Mouse (Mus musculus) liver, embryonic 11.5 days (tissue): ENCODE data around the gene Panx2. TPM values are rescaled to one million over a fixed set of nuclear protein-coding genes. Genes with fewer than 3 reads are reported as not detected.

ENCODE experiments used
- ATAC-seq: fragments of 200-750 bp; cut with Nextera tagmentation; replicated peaks from 2 replicates; pipeline ENCODE4 v1.8.0; 2017; ENCODE audit warnings: moderate number of reproducible peaks, mild to moderate bottlenecking, moderate TSS enrichment, moderate library complexity; ENCODE audit not compliant: low FRiP score
- DNase-seq: peaks from one replicate; pipeline ENCODE4 v3.0.0-alpha.2; 2017; ENCODE audit warnings: low spot score
- H3K27ac ChIP-seq: fragments of 300-500 bp; sonication (generic); 2 replicates; pipeline ENCODE4 v1.5.1; 2014; ENCODE audit warnings: mild to moderate bottlenecking, low read depth, low read length, control low read depth
- H3K27me3 ChIP-seq: fragments of 300-500 bp; sonication (generic); replicated peaks from 2 replicates; pipeline ENCODE4 v1.6.1; 2014; ENCODE audit warnings: low read length, mixed read lengths; ENCODE audit not compliant: control insufficient read depth, insufficient read depth
- H3K36me3 ChIP-seq: fragments of 300-500 bp; sonication (generic); 2 replicates; pipeline ENCODE4 v1.6.1; 2014; ENCODE audit warnings: mild to moderate bottlenecking, low read length, moderate library complexity, mixed read lengths; ENCODE audit not compliant: control insufficient read depth, insufficient read depth
- H3K4me1 ChIP-seq: fragments of 300-500 bp; sonication (generic); replicated peaks from 2 replicates; pipeline ENCODE4 v1.6.1; 2014; ENCODE audit warnings: low read length, mixed read lengths; ENCODE audit not compliant: control insufficient read depth, insufficient read depth
- H3K4me2 ChIP-seq: fragments of 300-500 bp; sonication (generic); 2 replicates; pipeline ENCODE4 v1.6.1; 2014; ENCODE audit warnings: mild to moderate bottlenecking, control low read depth, moderate library complexity
- H3K4me3 ChIP-seq: fragments of 300-500 bp; sonication (generic); 2 replicates; pipeline ENCODE4 v1.5.1; 2014; ENCODE audit warnings: low read depth, low read length, control low read depth
- H3K9ac ChIP-seq: fragments of 300-500 bp; sonication (generic); 2 replicates; pipeline ENCODE4 v1.6.1; 2014; ENCODE audit warnings: low read depth, low read length, control low read depth
- H3K9me3 ChIP-seq: fragments of 300-500 bp; sonication (generic); 2 replicates; pipeline ENCODE4 v1.6.1; 2016; ENCODE audit warnings: low read length, inconsistent platforms, mixed read lengths; ENCODE audit not compliant: control insufficient read depth
- WGBS: fragments of 180-500 bp; shearing (Covaris S2); extraction: QIAGEN DNeasy Blood & Tissue Kit; methylation state at CpG from one replicate; pipeline ENCODE4 v1.1.7; 2014; 5-methylcytosine and 5-hydroxymethylcytosine counted together
- polyA plus RNA-seq: library from polyadenylated mRNA; unstranded; fragments of >200 nt; fragmentation: Nextera tagmentation; extraction: Ambion mirVana; gene quantifications from 2 replicates; pipeline ENCODE4 v1.2.1, GENCODE M21; 2014

Gene Panx2
- polyA plus RNA-seq, 1 experiment from 2014 or later = 0.21 TPM

DNA sequence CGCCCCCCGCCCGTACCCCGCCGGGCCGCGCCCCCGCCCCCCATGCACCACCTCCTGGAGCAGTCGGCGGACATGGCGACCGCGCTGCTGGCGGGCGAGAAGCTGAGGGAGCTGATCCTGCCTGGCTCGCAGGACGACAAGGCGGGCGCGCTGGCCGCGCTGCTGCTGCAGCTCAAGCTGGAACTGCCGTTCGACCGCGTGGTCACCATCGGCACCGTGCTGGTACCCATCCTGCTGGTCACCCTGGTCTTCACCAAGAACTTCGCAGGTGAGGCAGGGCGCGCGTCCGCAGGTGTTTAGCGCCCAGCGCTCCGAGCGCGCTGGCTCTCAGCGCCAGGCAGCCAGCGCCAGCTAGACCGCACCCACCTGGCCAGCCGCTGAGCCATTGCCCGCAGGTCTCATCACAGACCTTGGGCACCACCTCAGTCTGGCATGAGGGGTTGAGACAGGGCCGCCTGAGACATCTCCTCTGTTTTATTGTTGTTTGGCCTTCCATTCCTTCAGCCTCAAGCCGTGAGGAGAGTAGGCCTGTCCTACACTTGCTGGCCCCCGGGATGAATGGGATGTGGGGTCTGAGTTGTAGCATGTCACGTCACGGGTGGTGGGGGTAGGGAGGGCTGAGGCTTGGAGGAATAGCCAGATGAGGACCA is 623 bp downstream of the Panx2 start:
- Histone ChIP-seq H3K36me3 (no peaks in the 10 kb centered on the region), H3K4me3 (peak overlapping the region; percentile 59), H3K4me1 (no peaks in the 10 kb centered on the region), H3K4me2 (peak overlapping the region; percentile 87), H3K9me3 (no peaks in the 10 kb centered on the region), H3K27me3 (peaks cover 67% of the 10 kb centered on the region), H3K27ac (no peak overlapping the region), H3K9ac (peak overlapping the region; percentile 22; the same call in 1 of the 2 replicates)
- ATAC-seq (no peak; the same call in 1 of the 2 replicates), DNase-seq (no peak)
- WGBS = 3% methylated on average over 44 of the region's 48 CpGs

DNA sequence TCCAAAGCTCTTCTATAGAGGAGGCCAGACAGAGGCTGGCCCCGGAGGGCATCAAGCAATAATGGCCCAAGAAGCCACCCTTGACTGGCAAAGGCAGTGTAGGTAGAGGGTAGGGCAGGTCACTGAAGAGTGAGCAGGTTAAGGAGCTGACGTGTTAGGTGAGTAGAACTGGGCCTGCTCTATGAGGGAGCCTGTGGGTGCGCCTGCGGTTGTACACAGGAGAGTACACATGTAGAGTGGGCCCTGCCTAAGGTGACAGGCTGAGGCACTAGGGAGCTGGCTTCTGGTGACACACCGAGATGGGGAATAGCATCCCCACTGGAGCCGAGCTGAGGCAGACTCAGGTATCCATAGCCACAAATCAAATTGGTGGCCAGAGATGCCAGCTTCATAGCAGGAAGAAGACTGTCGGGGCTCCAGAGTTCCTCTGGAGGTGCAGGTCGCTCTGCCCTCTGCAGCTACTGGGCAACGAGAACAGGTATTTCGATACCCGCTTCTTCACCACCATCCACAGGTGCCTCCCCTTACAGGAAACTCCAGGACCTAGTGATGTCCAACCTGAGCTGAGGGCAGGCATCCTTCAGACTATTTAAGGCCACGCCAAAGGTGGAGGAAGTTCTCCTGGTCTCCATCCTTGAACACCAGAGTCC is 1.4 kb downstream of the Panx2 start:
- 81% methylated on average over 12 of the region's 12 CpGs for WGBS
- no peak overlapping the region for H3K4me2 ChIP-seq
- no peak overlapping the region for H3K9ac ChIP-seq
- DNase-seq (no peak), ATAC-seq (no peak)
- no peak overlapping the region for H3K27ac ChIP-seq
- H3K4me3 ChIP-seq = no peak overlapping the region
- no peaks in the 10 kb centered on the region for H3K4me1 ChIP-seq
- H3K27me3 ChIP-seq = peaks cover 65% of the 10 kb centered on the region
- H3K9me3 ChIP-seq = no peaks in the 10 kb centered on the region
- H3K36me3 ChIP-seq = no peaks in the 10 kb centered on the region

DNA sequence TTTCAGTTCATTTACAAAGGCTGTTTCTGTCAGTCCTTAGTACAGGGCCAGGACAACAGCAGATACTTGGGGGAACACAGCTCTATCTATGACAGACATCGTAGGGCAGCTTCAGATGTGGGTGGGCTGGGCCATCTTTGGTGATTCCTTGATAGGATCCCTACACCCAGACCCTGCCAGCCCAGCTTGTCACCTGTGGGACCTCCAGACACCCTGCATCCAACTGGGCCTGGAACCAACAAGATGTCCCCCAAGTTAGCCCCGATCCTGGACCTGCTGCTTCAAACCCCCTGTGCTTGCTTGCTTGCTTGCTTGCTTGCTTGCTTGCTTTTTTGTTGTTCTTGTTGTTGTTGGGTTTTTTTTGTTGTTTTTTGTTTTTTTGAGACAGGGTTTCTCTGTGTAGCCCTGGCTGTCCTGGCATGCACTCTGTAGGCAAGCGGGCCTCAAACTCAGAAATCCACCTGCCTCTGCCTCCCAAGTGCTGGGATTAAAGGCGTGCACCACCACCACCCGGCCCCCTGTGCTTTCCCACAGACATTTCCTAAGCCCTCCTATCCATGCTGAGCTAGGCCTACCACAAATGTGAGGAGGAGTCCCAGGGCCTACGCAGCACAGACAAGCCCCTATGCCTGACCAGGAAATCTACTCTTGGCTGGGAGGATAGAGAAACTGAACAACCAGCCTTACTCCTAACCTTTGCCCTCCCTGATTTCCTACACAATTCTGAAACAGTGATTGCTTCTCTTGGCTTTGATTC is 2.4 kb downstream of the Panx2 start:
- DNase-seq = no peak
- Histone ChIP-seq H3K4me1 (no peaks in the 10 kb centered on the region), H3K27me3 (peaks cover 73% of the 10 kb centered on the region), H3K27ac (no peak overlapping the region), H3K9ac (no peak overlapping the region), H3K36me3 (no peaks in the 10 kb centered on the region), H3K4me2 (no peak overlapping the region), H3K9me3 (no peaks in the 10 kb centered on the region), H3K4me3 (no peak overlapping the region)
- 79% methylated on average over 6 of the region's 6 CpGs for WGBS
- no peak for ATAC-seq

DNA sequence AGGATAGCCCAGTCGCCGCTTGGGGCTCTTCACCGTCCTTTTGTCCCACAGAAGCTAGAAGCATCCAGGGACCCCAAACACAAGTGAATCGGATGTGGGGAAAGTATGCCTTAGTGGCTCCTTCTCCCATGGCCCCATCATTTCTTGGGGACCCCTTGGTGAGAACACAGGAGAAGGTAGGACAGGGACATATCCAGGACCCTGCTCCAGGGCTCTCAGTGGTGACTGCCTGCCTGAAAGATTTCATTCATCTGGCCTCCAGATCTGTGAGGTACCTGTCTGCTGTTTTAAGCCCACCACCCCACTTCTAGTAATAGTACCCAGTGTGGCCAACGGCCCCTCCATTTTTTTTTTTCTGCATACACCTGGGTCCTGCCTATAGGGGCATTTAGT is 3.0 kb downstream of the Panx2 start:
- H3K4me2 ChIP-seq = no peak overlapping the region
- DNase-seq = no peak
- H3K27me3 ChIP-seq = peaks cover 79% of the 10 kb centered on the region
- H3K9ac ChIP-seq = no peak overlapping the region
- H3K27ac ChIP-seq = no peak overlapping the region
- 79% methylated on average over 5 of the region's 5 CpGs for WGBS
- H3K9me3 ChIP-seq = no peaks in the 10 kb centered on the region
- ATAC-seq = no peak
- no peaks in the 10 kb centered on the region for H3K36me3 ChIP-seq
- H3K4me1 ChIP-seq = no peaks in the 10 kb centered on the region
- H3K4me3 ChIP-seq = no peak overlapping the region

DNA sequence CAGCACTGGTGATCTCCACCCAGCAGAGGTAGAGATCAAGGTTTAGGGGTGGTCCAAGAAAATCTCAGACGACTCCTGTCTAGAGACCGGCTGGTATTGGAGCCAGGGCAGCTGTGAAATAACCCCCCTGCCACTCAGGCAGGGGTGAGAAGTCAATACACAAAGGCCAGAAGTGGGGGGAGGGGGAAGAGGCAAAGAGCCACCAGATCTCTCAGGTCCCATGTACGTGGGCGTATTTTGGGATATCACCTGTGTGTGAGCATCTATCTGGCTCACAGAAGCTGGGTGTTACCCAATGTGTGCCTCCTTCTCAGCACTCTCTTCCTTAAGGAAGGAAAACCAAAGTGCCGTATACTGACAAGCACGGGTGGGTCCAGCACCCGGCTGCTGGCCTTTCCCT is 3.5 kb downstream of the Panx2 start:
- Histone ChIP-seq H3K4me2 (no peak overlapping the region), H3K36me3 (no peaks in the 10 kb centered on the region), H3K4me1 (no peaks in the 10 kb centered on the region), H3K9ac (no peak overlapping the region), H3K4me3 (no peak overlapping the region), H3K27me3 (peaks cover 79% of the 10 kb centered on the region), H3K27ac (no peak overlapping the region), H3K9me3 (no peaks in the 10 kb centered on the region)
- WGBS = 76% methylated on average over 7 of the region's 7 CpGs
- DNase-seq (no peak), ATAC-seq (no peak)

DNA sequence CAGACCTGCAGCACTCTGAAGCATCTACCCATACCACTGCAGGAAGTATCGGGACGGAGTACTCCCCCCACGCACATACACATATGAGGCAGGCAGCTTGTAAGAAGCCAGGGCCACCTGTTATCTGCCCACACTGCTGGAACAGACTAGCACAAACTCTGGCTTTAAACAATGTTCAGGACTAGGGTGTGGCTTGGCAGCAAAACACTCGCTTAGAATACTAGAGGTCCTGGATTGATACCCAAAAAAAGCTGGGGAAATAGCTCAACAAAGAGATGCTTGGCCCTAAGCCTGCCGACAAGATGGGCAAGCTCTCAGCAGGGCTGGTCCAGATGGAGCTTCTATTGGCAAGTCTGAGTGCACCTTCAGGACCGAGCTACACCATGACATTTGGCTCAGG is 4.0 kb downstream of the Panx2 start:
- no peak overlapping the region for H3K4me2 ChIP-seq
- H3K27me3 ChIP-seq = peaks cover 79% of the 10 kb centered on the region
- H3K4me1 ChIP-seq = no peaks in the 10 kb centered on the region
- no peaks in the 10 kb centered on the region for H3K9me3 ChIP-seq
- no peak overlapping the region for H3K27ac ChIP-seq
- WGBS = 67% methylated on average over 6 of the region's 6 CpGs
- no peak for DNase-seq
- no peak overlapping the region for H3K9ac ChIP-seq
- no peak overlapping the region for H3K4me3 ChIP-seq
- H3K36me3 ChIP-seq = no peaks in the 10 kb centered on the region
- no peak for ATAC-seq

DNA sequence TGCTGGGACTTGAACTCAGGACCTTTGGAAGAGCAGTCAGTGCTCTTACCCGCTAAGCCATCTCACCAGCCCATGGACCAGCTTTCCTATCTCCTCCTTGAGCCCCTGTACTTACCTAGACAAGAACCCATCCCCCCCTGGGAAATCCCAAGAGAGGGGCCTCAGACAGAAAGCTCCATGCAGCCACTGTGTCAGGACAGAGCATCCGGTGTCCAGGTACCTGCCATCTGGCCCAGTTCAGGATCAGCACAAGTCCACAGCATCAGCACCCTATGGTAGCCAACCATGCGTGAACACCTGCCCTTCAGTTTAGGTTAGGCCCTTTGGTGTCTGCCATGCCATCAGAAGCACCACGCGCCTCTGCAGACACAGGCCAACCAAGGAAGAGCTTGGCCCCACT is 5.4 kb downstream of the Panx2 start:
- H3K4me3 ChIP-seq = no peak overlapping the region
- H3K27ac ChIP-seq = no peak overlapping the region
- WGBS = 87% methylated on average over 5 of the region's 5 CpGs
- H3K27me3 ChIP-seq = peaks cover 79% of the 10 kb centered on the region
- H3K36me3 ChIP-seq = no peaks in the 10 kb centered on the region
- DNase-seq (no peak), ATAC-seq (no peak)
- H3K4me1 ChIP-seq = no peaks in the 10 kb centered on the region
- H3K4me2 ChIP-seq = no peak overlapping the region
- H3K9ac ChIP-seq = no peak overlapping the region
- H3K9me3 ChIP-seq = no peaks in the 10 kb centered on the region

DNA sequence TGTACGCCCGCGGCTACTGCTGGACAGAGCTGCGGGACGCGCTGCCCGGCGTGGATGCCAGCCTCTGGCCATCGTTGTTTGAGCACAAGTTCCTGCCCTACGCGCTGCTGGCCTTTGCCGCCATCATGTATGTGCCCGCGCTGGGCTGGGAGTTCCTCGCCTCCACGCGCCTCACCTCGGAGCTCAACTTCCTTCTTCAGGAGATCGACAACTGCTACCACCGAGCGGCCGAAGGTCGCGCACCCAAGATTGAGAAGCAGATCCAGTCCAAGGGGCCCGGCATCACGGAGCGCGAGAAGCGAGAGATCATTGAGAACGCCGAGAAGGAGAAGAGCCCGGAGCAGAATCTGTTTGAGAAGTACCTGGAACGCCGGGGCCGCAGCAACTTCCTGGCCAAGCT is 8.1 kb downstream of the Panx2 start:
- 18% methylated on average over 35 of the region's 35 CpGs for WGBS
- ATAC-seq = no peak
- H3K9me3 ChIP-seq = no peaks in the 10 kb centered on the region
- H3K4me1 ChIP-seq = no peaks in the 10 kb centered on the region
- H3K4me3 ChIP-seq = no peak overlapping the region; the same call in 1 of the 2 replicates
- H3K27me3 ChIP-seq = peaks cover 66% of the 10 kb centered on the region
- H3K9ac ChIP-seq = no peak overlapping the region
- DNase-seq = no peak
- H3K27ac ChIP-seq = no peak overlapping the region
- peak overlapping the region; percentile 16 for H3K4me2 ChIP-seq
- H3K36me3 ChIP-seq = no peaks in the 10 kb centered on the region
